Comparison of ENCODE assay signal across 28 mouse cellular contexts in genomic region chr7:99094336-99094735, GRCm38 (mm10).
"Had no signal": no experiment of that assay in that cellular context is flagged by ENCODE, and none has a peak within 500 bp of the region (broad histone marks: within the 10 kb centered on the region; RNA-seq: fewer than 3 reads in every experiment).

No protein-coding gene starts in this region.

- H3K4me2 ChIP-seq: embryonic facial prominence, embryonic 12.5 days; embryonic facial prominence, embryonic 13.5 days; embryonic facial prominence, embryonic 15.5 days; forebrain, embryonic 12.5 days; forebrain, embryonic 13.5 days; forebrain, embryonic 15.5 days had no signal

- H3K9me3 ChIP-seq: embryonic facial prominence, embryonic 10.5 days; embryonic facial prominence, embryonic 12.5 days; embryonic facial prominence, embryonic 13.5 days; embryonic facial prominence, embryonic 15.5 days; forebrain, embryonic 10.5 days; forebrain, embryonic 12.5 days; forebrain, embryonic 13.5 days; forebrain, embryonic 15.5 days had no signal

- DNase-seq: cerebellum, adult 2 months; cerebellum, adult 8-10 months; cerebellum, adult 9-10 months; cerebellum, adult 9-11 months; cerebellum, postnatal 10 days; cerebellum, postnatal 14 days; cerebellum, postnatal 25 days; cerebellum, postnatal 36 days; embryo, embryonic 11 days; forebrain, postnatal 0 days; gastrocnemius, adult 2 months; gastrocnemius, postnatal 10 days; gastrocnemius, postnatal 14 days; gastrocnemius, postnatal 25 days; gastrocnemius, postnatal 36 days; heart, adult 18-20 months; heart, adult 2 months had no signal

- H3K9ac ChIP-seq: embryonic facial prominence, embryonic 12.5 days; embryonic facial prominence, embryonic 13.5 days; embryonic facial prominence, embryonic 15.5 days; forebrain, embryonic 12.5 days; forebrain, embryonic 13.5 days; forebrain, embryonic 15.5 days; forebrain, postnatal 0 days had no signal

- ATAC-seq: forebrain, embryonic 13.5 days; forebrain, embryonic 14.5 days; forebrain, embryonic 15.5 days; forebrain, embryonic 16.5 days; forebrain, postnatal 0 days had no signal

- H3K4me3 ChIP-seq: embryonic facial prominence, embryonic 10.5 days; embryonic facial prominence, embryonic 12.5 days; embryonic facial prominence, embryonic 13.5 days; embryonic facial prominence, embryonic 15.5 days; erythroblast, embryonic 14.5 days; forebrain, embryonic 10.5 days; forebrain, embryonic 12.5 days; forebrain, embryonic 13.5 days; forebrain, embryonic 15.5 days; gastrocnemius, adult 2 months; heart, adult 2 months had no signal

- H3K27me3 ChIP-seq: embryonic facial prominence, embryonic 12.5 days; embryonic facial prominence, embryonic 13.5 days; embryonic facial prominence, embryonic 15.5 days; forebrain, embryonic 12.5 days; forebrain, embryonic 13.5 days; forebrain, embryonic 15.5 days had no signal

- H3K4me1 ChIP-seq: embryonic facial prominence, embryonic 10.5 days; embryonic facial prominence, embryonic 12.5 days; embryonic facial prominence, embryonic 13.5 days; embryonic facial prominence, embryonic 15.5 days; forebrain, embryonic 10.5 days; forebrain, embryonic 12.5 days; forebrain, embryonic 13.5 days; forebrain, embryonic 15.5 days had no signal

- H3K27ac ChIP-seq: embryonic facial prominence, embryonic 10.5 days; embryonic facial prominence, embryonic 12.5 days; embryonic facial prominence, embryonic 13.5 days; embryonic facial prominence, embryonic 15.5 days; forebrain, embryonic 10.5 days; forebrain, embryonic 12.5 days; forebrain, embryonic 13.5 days; forebrain, embryonic 15.5 days; gastrocnemius, adult 2 months; heart, adult 2 months had no signal
